Mouse (Mus musculus) bone marrow macrophage, adult 2 months (primary cell): ENCODE results near the gene Cpsf2.

Experiments
- CTCF ChIP-seq: IDR thresholded peaks from 2 replicates; pipeline ENCODE4 v1.5.1; 2012; ENCODE audit warnings: low read depth, mild to moderate bottlenecking, low read length, moderate library complexity
- POLR2A ChIP-seq: IDR thresholded peaks from 2 replicates; pipeline ENCODE4 v1.6.1; 2012; ENCODE audit warnings: mild to moderate bottlenecking, low read depth, low read length, borderline replicate concordance

DNA sequence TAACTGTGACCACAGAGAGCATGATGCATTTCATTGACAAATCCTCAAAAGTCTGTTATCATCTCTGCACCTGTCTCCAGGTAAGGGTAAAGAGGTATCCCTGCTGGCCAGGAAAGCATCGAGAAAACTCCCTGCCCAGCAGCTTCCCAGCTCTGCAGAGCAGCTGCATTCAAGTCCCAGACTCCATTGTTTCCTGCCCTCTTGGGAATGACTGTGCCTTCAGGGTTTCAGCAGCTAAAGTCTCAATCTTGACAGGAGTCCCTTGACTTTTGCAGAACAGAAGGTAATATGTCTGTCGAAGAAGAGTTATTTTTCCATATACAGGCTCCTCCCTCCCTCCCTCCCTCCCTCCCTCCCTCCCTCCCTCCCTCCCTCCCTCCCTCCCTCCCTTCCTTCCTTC is 65.9 kb downstream of the Cpsf2 start:
- no peak for TF ChIP-seq CTCF
- TF ChIP-seq POLR2A: no peak
